Mouse (Mus musculus): ENCODE measurements around the gene Lrrc8c. TPM values are rescaled to one million over a fixed set of nuclear protein-coding genes. Genes with fewer than 3 reads are reported as not detected.

Lrrc8c gene
- polyA plus RNA-seq, 1 experiment from 2014 or later: 15.7 TPM

- no peak for ATAC-seq (ENCODE audit: insufficient number of reproducible peaks, insufficient read depth, low FRiP score, low TSS enrichment, low read depth)
- Histone ChIP-seq H3K4me2 (no peak overlapping the region), H3K27me3 (no peaks in the 10 kb centered on the region), H3K4me3 (no peak overlapping the region), H3K36me3 (peaks cover 31% of the 10 kb centered on the region), H3K27ac (no peak overlapping the region), H3K9ac (no peak overlapping the region), H3K9me3 (no peaks in the 10 kb centered on the region), H3K4me1 (no peaks in the 10 kb centered on the region; the same call in 1 of the 2 replicates)
- 62% methylated on average over 9 of the region's 9 CpGs for WGBS
Observed at GRCm38 (mm10) chr5:105605736-105606135, 86.5 kb downstream of the Lrrc8c start.

- Histone ChIP-seq H3K4me1 (no peaks in the 10 kb centered on the region; the same call in 1 of the 2 replicates), H3K36me3 (peaks cover 31% of the 10 kb centered on the region), H3K9ac (no peak overlapping the region), H3K9me3 (no peaks in the 10 kb centered on the region), H3K27ac (no peak overlapping the region), H3K27me3 (no peaks in the 10 kb centered on the region), H3K4me3 (no peak overlapping the region), H3K4me2 (no peak overlapping the region)
- WGBS: 76% methylated on average over 12 of the region's 12 CpGs
- ATAC-seq (ENCODE audit: insufficient number of reproducible peaks, insufficient read depth, low FRiP score, low TSS enrichment, low read depth): no peak
Observed at GRCm38 (mm10) chr5:105609683-105610082, 90.5 kb downstream of the Lrrc8c start.

GRCm38 (mm10) chr5:105613002-105613401 is 93.8 kb downstream of the Lrrc8c start:
- no peak overlapping the region for H3K27ac ChIP-seq
- H3K9ac ChIP-seq: no peak overlapping the region
- peaks cover 14% of the 10 kb centered on the region for H3K36me3 ChIP-seq
- no peak overlapping the region for H3K4me3 ChIP-seq
- no peaks in the 10 kb centered on the region for H3K4me1 ChIP-seq
- H3K27me3 ChIP-seq: no peaks in the 10 kb centered on the region
- no peak overlapping the region for H3K4me2 ChIP-seq
- 73% methylated on average over 9 of the region's 9 CpGs for WGBS
- H3K9me3 ChIP-seq: no peaks in the 10 kb centered on the region
- ATAC-seq (ENCODE audit: insufficient number of reproducible peaks, insufficient read depth, low FRiP score, low TSS enrichment, low read depth): no peak

- H3K9me3 ChIP-seq: no peaks in the 10 kb centered on the region
- H3K4me1 ChIP-seq: no peaks in the 10 kb centered on the region
- no peak for ATAC-seq (ENCODE audit: insufficient number of reproducible peaks, insufficient read depth, low FRiP score, low TSS enrichment, low read depth)
- H3K9ac ChIP-seq: no peak overlapping the region
- H3K27me3 ChIP-seq: no peaks in the 10 kb centered on the region
- 46% methylated on average over 5 of the region's 5 CpGs for WGBS
- H3K36me3 ChIP-seq: peaks cover 6% of the 10 kb centered on the region; the same call in 1 of the 2 replicates
- H3K27ac ChIP-seq: no peak overlapping the region
- no peak overlapping the region for H3K4me2 ChIP-seq
- H3K4me3 ChIP-seq: no peak overlapping the region
Observed at GRCm38 (mm10) chr5:105614000-105614399, 94.8 kb downstream of the Lrrc8c start.

- Histone ChIP-seq H3K27me3 (no peaks in the 10 kb centered on the region), H3K4me1 (no peaks in the 10 kb centered on the region), H3K9ac (no peak overlapping the region), H3K4me3 (no peak overlapping the region), H3K4me2 (no peak overlapping the region), H3K9me3 (no peaks in the 10 kb centered on the region), H3K36me3 (0 out of 2 replicates have a peak, but pooled peaks cover under 1% of the 10 kb centered on the region), H3K27ac (no peak overlapping the region)
- no peak for ATAC-seq (ENCODE audit: insufficient number of reproducible peaks, insufficient read depth, low FRiP score, low TSS enrichment, low read depth)
- WGBS: 77% methylated on average over 9 of the region's 9 CpGs
Observed at GRCm38 (mm10) chr5:105614682-105615434, 95.7 kb downstream of the Lrrc8c start.

- Histone ChIP-seq H3K4me2 (no peak overlapping the region), H3K27me3 (no peaks in the 10 kb centered on the region), H3K9me3 (no peaks in the 10 kb centered on the region), H3K27ac (no peak overlapping the region), H3K36me3 (no peaks in the 10 kb centered on the region), H3K4me1 (no peaks in the 10 kb centered on the region), H3K9ac (no peak overlapping the region), H3K4me3 (no peak overlapping the region)
- WGBS: 70% methylated on average over 7 of the region's 7 CpGs
- ATAC-seq (ENCODE audit: insufficient number of reproducible peaks, insufficient read depth, low FRiP score, low TSS enrichment, low read depth): no peak
Observed at GRCm38 (mm10) chr5:105615871-105616454, 96.8 kb downstream of the Lrrc8c start.

- no peaks in the 10 kb centered on the region for H3K36me3 ChIP-seq
- H3K4me2 ChIP-seq: no peak overlapping the region
- H3K27me3 ChIP-seq: no peaks in the 10 kb centered on the region
- WGBS: 60% methylated on average over 5 of the region's 5 CpGs
- no peak overlapping the region for H3K27ac ChIP-seq
- no peaks in the 10 kb centered on the region for H3K4me1 ChIP-seq
- no peak overlapping the region for H3K4me3 ChIP-seq
- no peaks in the 10 kb centered on the region for H3K9me3 ChIP-seq
- no peak for ATAC-seq (ENCODE audit: insufficient number of reproducible peaks, insufficient read depth, low FRiP score, low TSS enrichment, low read depth)
- H3K9ac ChIP-seq: no peak overlapping the region
Observed at GRCm38 (mm10) chr5:105616538-105616937, 97.3 kb downstream of the Lrrc8c start.

GRCm38 (mm10) chr5:105618510-105618909 is 99.3 kb downstream of the Lrrc8c start:
- no peak for ATAC-seq (ENCODE audit: insufficient number of reproducible peaks, insufficient read depth, low FRiP score, low TSS enrichment, low read depth)
- H3K9me3 ChIP-seq: no peaks in the 10 kb centered on the region
- no peak overlapping the region for H3K4me2 ChIP-seq
- H3K36me3 ChIP-seq: no peaks in the 10 kb centered on the region
- H3K9ac ChIP-seq: no peak overlapping the region
- no peak overlapping the region for H3K27ac ChIP-seq
- H3K27me3 ChIP-seq: no peaks in the 10 kb centered on the region
- no peaks in the 10 kb centered on the region for H3K4me1 ChIP-seq
- H3K4me3 ChIP-seq: no peak overlapping the region

- Histone ChIP-seq H3K27me3 (no peaks in the 10 kb centered on the region), H3K4me1 (no peaks in the 10 kb centered on the region), H3K4me2 (no peak overlapping the region), H3K36me3 (no peaks in the 10 kb centered on the region), H3K4me3 (no peak overlapping the region), H3K27ac (no peak overlapping the region), H3K9me3 (no peaks in the 10 kb centered on the region), H3K9ac (no peak overlapping the region)
- ATAC-seq (ENCODE audit: insufficient number of reproducible peaks, insufficient read depth, low FRiP score, low TSS enrichment, low read depth): no peak
- 91% methylated on average over 2 of the region's 2 CpGs for WGBS
Observed at GRCm38 (mm10) chr5:105619666-105620065, 100.5 kb downstream of the Lrrc8c start.

- Histone ChIP-seq H3K4me1 (0 out of 2 replicates have a peak, but pooled peaks cover 5% of the 10 kb centered on the region), H3K9me3 (no peaks in the 10 kb centered on the region), H3K36me3 (no peaks in the 10 kb centered on the region), H3K4me2 (no peak overlapping the region), H3K27me3 (no peaks in the 10 kb centered on the region), H3K4me3 (no peak overlapping the region), H3K27ac (0 out of 2 replicates have a peak overlapping the region, but pooled peaks have one; percentile 11), H3K9ac (no peak overlapping the region)
- ATAC-seq (ENCODE audit: insufficient number of reproducible peaks, insufficient read depth, low FRiP score, low TSS enrichment, low read depth): no peak
- 68% methylated on average over 6 of the region's 6 CpGs for WGBS
Observed at GRCm38 (mm10) chr5:105620505-105621116, 101.4 kb downstream of the Lrrc8c start.

GRCm38 (mm10) chr5:105623074-105623713 is 104.0 kb downstream of the Lrrc8c start:
- H3K27me3 ChIP-seq: no peaks in the 10 kb centered on the region
- ATAC-seq (ENCODE audit: insufficient number of reproducible peaks, insufficient read depth, low FRiP score, low TSS enrichment, low read depth): no peak

More at GRCm38 (mm10) chr5:105623074-105623713, 104.0 kb downstream of the Lrrc8c start:
- H3K27ac ChIP-seq: no peak overlapping the region
- peaks cover 23% of the 10 kb centered on the region for H3K4me1 ChIP-seq
- 53% methylated on average over 4 of the region's 4 CpGs for WGBS
- H3K9ac ChIP-seq: no peak overlapping the region
- H3K4me3 ChIP-seq: no peak overlapping the region
- H3K9me3 ChIP-seq: no peaks in the 10 kb centered on the region
- H3K36me3 ChIP-seq: no peaks in the 10 kb centered on the region
- no peak overlapping the region for H3K4me2 ChIP-seq
